Comparison of ENCODE assay signal across 15 mouse cellular contexts in the genomic region with DNA sequence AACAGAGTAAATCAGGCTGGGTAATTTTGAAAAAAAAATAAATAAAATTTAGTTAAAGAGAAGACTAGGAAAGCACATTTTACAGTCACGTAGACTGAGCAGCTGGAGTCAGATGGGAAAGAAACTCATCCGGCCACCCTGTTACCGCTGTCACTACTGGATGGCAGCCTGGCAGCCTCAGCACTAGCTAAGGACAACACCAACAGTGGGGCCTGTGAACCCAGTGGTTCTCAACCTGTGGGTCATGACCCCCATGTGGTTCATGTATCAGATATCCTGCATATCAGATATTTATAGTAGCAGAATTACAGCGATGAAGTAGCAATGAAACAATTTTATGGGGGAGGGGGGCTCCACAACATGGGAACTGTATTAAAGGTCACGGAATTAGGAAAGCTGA. TPM values are rescaled to one million over a fixed set of nuclear protein-coding genes. Genes with fewer than 3 reads are reported as not detected.
"Had no signal": no experiment of that assay in that cellular context is flagged by ENCODE, and none has a peak within 500 bp of the region (broad histone marks: within the 10 kb centered on the region; RNA-seq: fewer than 3 reads in every experiment).

No protein-coding gene starts in this region.

- DNase-seq: kidney, adult 2 months; kidney, postnatal 10 days; left cerebral cortex, postnatal 4 days; liver, postnatal 0 days; lung, embryonic 14.5 days; lung, postnatal 14 days; lung, postnatal 4 days; midbrain, embryonic 14.5 days; thymus, postnatal 25 days had no signal

- H3K4me1 ChIP-seq: limb, embryonic 12.5 days; limb, embryonic 15.5 days; stomach, embryonic 15.5 days had no signal

- H3K27ac ChIP-seq: kidney, embryonic 15.5 days; limb, embryonic 12.5 days; limb, embryonic 15.5 days; liver, embryonic 14.5 days; stomach, embryonic 15.5 days had no signal

- H3K4me3 ChIP-seq: kidney, embryonic 15.5 days; limb, embryonic 12.5 days; limb, embryonic 15.5 days; stomach, embryonic 15.5 days had no signal

- H3K9me3 ChIP-seq: kidney, embryonic 15.5 days; limb, embryonic 12.5 days; limb, embryonic 15.5 days; stomach, embryonic 15.5 days had no signal

- H3K36me3 ChIP-seq: kidney, embryonic 15.5 days; limb, embryonic 12.5 days; limb, embryonic 15.5 days; stomach, embryonic 15.5 days had no signal

- H3K9ac ChIP-seq: kidney, embryonic 15.5 days; limb, embryonic 12.5 days; limb, embryonic 15.5 days; liver, embryonic 14.5 days; liver, postnatal 0 days; lung, embryonic 14.5 days; stomach, embryonic 15.5 days had no signal

RNA-seq across cellular contexts. Expression of a gene that starts 28.7 kb away (rescaled TPM):
- total RNA-seq: megakaryocyte-erythroid progenitor cell, adult 5-6 weeks had no signal
